ENCODE assay signal across 35 mouse cellular contexts in the genomic region with DNA sequence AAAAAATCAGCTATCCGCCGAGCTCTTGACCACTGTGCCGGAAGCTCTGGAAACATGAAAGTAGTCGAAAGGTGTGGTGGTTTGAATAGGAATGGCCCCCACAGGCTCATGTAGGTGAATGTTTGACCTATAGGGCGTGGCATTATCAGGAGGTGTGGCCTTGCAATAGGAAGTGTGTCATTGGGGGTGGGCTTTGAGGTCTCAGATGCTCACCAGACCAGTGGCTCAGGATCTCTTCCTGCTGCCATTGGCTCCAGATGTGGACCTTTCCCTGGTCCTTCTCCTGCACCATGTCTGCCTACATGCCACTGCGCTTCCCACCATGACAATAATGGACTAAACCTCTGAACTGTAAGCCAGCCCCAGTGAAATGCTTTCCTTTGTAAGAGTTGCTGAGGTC. TPM values are rescaled to one million over a fixed set of nuclear protein-coding genes. Genes with fewer than 3 reads are reported as not detected.
DNase-seq lines count a peak whose midpoint lies in the region; ATAC-seq and TF ChIP-seq lines count a peak whose summit lies in the region.
"Had no signal": no experiment of that assay in that cellular context is flagged by ENCODE, and none has a peak within 500 bp of the region (broad histone marks: within the 10 kb centered on the region; RNA-seq: fewer than 3 reads in every experiment).

No protein-coding gene starts in this region.

- no peak overlapping the region for H3K27ac ChIP-seq in ES-Bruce4 (ENCODE audit: insufficient read depth, low read length)
- no peak overlapping the region for H3K27ac ChIP-seq in liver, embryonic 12.5 days
- H3K27ac ChIP-seq: embryonic facial prominence, embryonic 12.5 days; embryonic facial prominence, embryonic 15.5 days; gastrocnemius, adult 2 months; heart, embryonic 10.5 days; heart, embryonic 13.5 days; hindbrain, embryonic 14.5 days; hindbrain, postnatal 0 days had no signal

- H3K27me3 ChIP-seq in megakaryocyte, embryonic 14.5 days (replicated peaks): no peaks in the 10 kb centered on the region
- no peaks in the 10 kb centered on the region for H3K27me3 ChIP-seq in ES-Bruce4 (ENCODE audit: control insufficient read depth, insufficient read depth, low read length, poor library complexity, severe bottlenecking)
- no peaks in the 10 kb centered on the region for H3K27me3 ChIP-seq in liver, embryonic 12.5 days (replicated peaks)
- H3K27me3 ChIP-seq: embryonic facial prominence, embryonic 12.5 days; embryonic facial prominence, embryonic 15.5 days; heart, embryonic 13.5 days had no signal

- H3K4me3 ChIP-seq in megakaryocyte, embryonic 14.5 days (replicated peaks): peak overlapping the region; percentile 20
- peak overlapping the region; percentile 77 for H3K4me3 ChIP-seq in ES-Bruce4 (ENCODE audit: low read depth, low read length)
- no peak overlapping the region for H3K4me3 ChIP-seq in liver, embryonic 12.5 days
- H3K4me3 ChIP-seq: embryonic facial prominence, embryonic 12.5 days; embryonic facial prominence, embryonic 15.5 days; gastrocnemius, adult 2 months; heart, embryonic 10.5 days; heart, embryonic 13.5 days had no signal

- H3K9me3 ChIP-seq in megakaryocyte, embryonic 14.5 days: no peaks in the 10 kb centered on the region
- no peaks in the 10 kb centered on the region for H3K9me3 ChIP-seq in ES-Bruce4 (replicated peaks; ENCODE audit: control insufficient read depth, insufficient read depth, low read length, poor library complexity, severe bottlenecking)
- no peaks in the 10 kb centered on the region for H3K9me3 ChIP-seq in liver, embryonic 12.5 days (replicated peaks)
- H3K9me3 ChIP-seq: embryonic facial prominence, embryonic 12.5 days; embryonic facial prominence, embryonic 15.5 days; heart, embryonic 10.5 days; heart, embryonic 13.5 days had no signal

- no peak for ATAC-seq in megakaryocyte, adult 5-6 weeks (ENCODE audit: poor library complexity, severe bottlenecking)
- ATAC-seq in liver, embryonic 12.5 days: no peak
- ATAC-seq: forebrain, embryonic 14.5 days; forebrain, postnatal 0 days; hindbrain, postnatal 0 days; intestine, postnatal 0 days had no signal

- H3K9ac ChIP-seq in ES-Bruce4 (ENCODE audit: low read depth, poor library complexity, severe bottlenecking): no peak overlapping the region
- no peak overlapping the region for H3K9ac ChIP-seq in liver, embryonic 12.5 days
- H3K9ac ChIP-seq: embryonic facial prominence, embryonic 12.5 days; embryonic facial prominence, embryonic 15.5 days; forebrain, postnatal 0 days; heart, embryonic 13.5 days; hindbrain, embryonic 14.5 days had no signal

- TF ChIP-seq CTCF in ES-Bruce4 (IDR thresholded peaks at IDR 0.05; ENCODE audit: low read depth, low read length): no peak

- TF ChIP-seq POLR2A in ES-Bruce4 (IDR thresholded peaks at IDR 0.05; ENCODE audit: insufficient read depth, low read length): peak; percentile 74

- peak; percentile 95 for DNase-seq in R1 (ENCODE audit: low read depth, low spot score)
- DNase-seq in right cerebral cortex, postnatal 4 days: no peak
- no peak for DNase-seq in cerebellum, postnatal 14 days
- DNase-seq: adrenal gland, adult 8-10 months; adrenal gland, postnatal 25 days; cerebellum, adult 18-20 months; cerebellum, adult 9-10 months; cerebellum, postnatal 25 days; forebrain, postnatal 0 days; gastrocnemius, adult 2 months; gastrocnemius, postnatal 14 days; heart, adult 18-20 months; heart, postnatal 14 days; heart, postnatal 4 days; kidney, adult 2 months had no signal

- no peak overlapping the region for H3K4me2 ChIP-seq in liver, embryonic 12.5 days
- H3K4me2 ChIP-seq: embryonic facial prominence, embryonic 12.5 days; embryonic facial prominence, embryonic 15.5 days; heart, embryonic 13.5 days; hindbrain, embryonic 14.5 days had no signal

- no peak for TF ChIP-seq EP300 in ES-Bruce4 (IDR thresholded peaks at IDR 0.05; ENCODE audit: insufficient read depth, low read depth, low read length)

- peaks cover 71% of the 10 kb centered on the region for H3K36me3 ChIP-seq in megakaryocyte, embryonic 14.5 days (replicated peaks; ENCODE audit: low read length)
- H3K36me3 ChIP-seq in ES-Bruce4 (ENCODE audit: control insufficient read depth, insufficient read depth, low read length, poor library complexity, severe bottlenecking): no peaks in the 10 kb centered on the region
- peaks cover 58% of the 10 kb centered on the region for H3K36me3 ChIP-seq in liver, embryonic 12.5 days
- H3K36me3 ChIP-seq: embryonic facial prominence, embryonic 12.5 days; embryonic facial prominence, embryonic 15.5 days; heart, embryonic 10.5 days; heart, embryonic 13.5 days had no signal

- H3K4me1 ChIP-seq in megakaryocyte, embryonic 14.5 days: peaks cover 89% of the 10 kb centered on the region
- peaks cover 1% of the 10 kb centered on the region for H3K4me1 ChIP-seq in ES-Bruce4 (ENCODE audit: control insufficient read depth, insufficient read depth, low read length)
- H3K4me1 ChIP-seq in liver, embryonic 12.5 days: peaks cover 53% of the 10 kb centered on the region
- H3K4me1 ChIP-seq: embryonic facial prominence, embryonic 15.5 days had no signal

- WGBS in liver, embryonic 12.5 days (ENCODE audit: insufficient replicate concordance): 87% methylated on average over 6 of the region's 6 CpGs

RNA-seq across cellular contexts. Expression of a gene that starts 4.2 kb away (rescaled TPM):
- polyA plus RNA-seq in megakaryocyte, embryonic 14.5 days (2012; ENCODE audit: insufficient read depth, low replicate concordance): 45.2 and 56.2 TPM in 2 replicates
- total RNA-seq in megakaryocyte, adult 5-6 weeks (2015): 2.6 and 6.2 TPM in 2 replicates
- total RNA-seq in megakaryocyte, adult 5-6 weeks (2017): 3.9 and 5.0 TPM in 2 replicates
- 3.5 and 4.4 TPM in 2 replicates for polyA plus RNA-seq in ES-Bruce4 (2011; ENCODE audit: insufficient read depth, insufficient read length, low read depth, missing spikeins)
- 23.2 and 25.6 TPM in 2 replicates for polyA plus RNA-seq in liver, embryonic 12.5 days (2016; fragmentation: Nextera tagmentation; extraction: Ambion mirVana)
- total RNA-seq: adrenal gland, postnatal 25 days; gastrocnemius, adult 2 months; gastrocnemius, postnatal 14 days had no signal
- polyA plus RNA-seq: C2C12; forebrain, embryonic 14.5 days; forebrain, postnatal 0 days; frontal cortex, adult 2 months; hindbrain, embryonic 14.5 days; hindbrain, postnatal 0 days; intestine, postnatal 0 days had no signal

RNA-seq across cellular contexts. Expression of a gene that starts 13.1 kb away (rescaled TPM):
- polyA plus RNA-seq in megakaryocyte, embryonic 14.5 days (2012; ENCODE audit: insufficient read depth, low replicate concordance): 0.10 TPM in 1 of 2 replicates, not detected in the other
- 0.23 and 0.56 TPM in 2 replicates for total RNA-seq in megakaryocyte, adult 5-6 weeks (2015)
- 0.16 and 0.26 TPM in 2 replicates for total RNA-seq in megakaryocyte, adult 5-6 weeks (2017)
- 0.24 TPM in 1 of 2 replicates, not detected in the other for polyA plus RNA-seq in ES-Bruce4 (2011; ENCODE audit: insufficient read depth, insufficient read length, low read depth, missing spikeins)
- polyA plus RNA-seq in liver, embryonic 12.5 days (2016; fragmentation: Nextera tagmentation; extraction: Ambion mirVana): 0.24 and 0.33 TPM in 2 replicates
- total RNA-seq: adrenal gland, adult 8-10 months; adrenal gland, postnatal 25 days; forebrain, postnatal 0 days; gastrocnemius, adult 2 months; gastrocnemius, postnatal 14 days; gastrocnemius, postnatal 4 days; heart, adult 18-20 months; heart, postnatal 14 days; heart, postnatal 4 days had no signal
- polyA plus RNA-seq: brain, embryonic 14.5 days; C2C12; forebrain, embryonic 11.5 days; forebrain, embryonic 14.5 days; forebrain, postnatal 0 days; heart, embryonic 10.5 days; heart, embryonic 13.5 days; heart, embryonic 16.5 days; hindbrain, embryonic 11.5 days had no signal

RNA-seq across cellular contexts. Expression of a gene that starts 46.8 kb away (rescaled TPM):
- polyA plus RNA-seq in megakaryocyte, embryonic 14.5 days (2012; ENCODE audit: insufficient read depth, low replicate concordance): not detected in 2 replicates
- not detected in 2 replicates for total RNA-seq in megakaryocyte, adult 5-6 weeks (2015)
- not detected in 2 replicates for total RNA-seq in megakaryocyte, adult 5-6 weeks (2017)
- polyA plus RNA-seq in ES-Bruce4 (2011; ENCODE audit: insufficient read depth, insufficient read length, low read depth, missing spikeins): not detected in 2 replicates
- 0.46 TPM in 1 of 2 replicates, not detected in the other for polyA plus RNA-seq in liver, embryonic 12.5 days (2016; fragmentation: Nextera tagmentation; extraction: Ambion mirVana)
- total RNA-seq: adrenal gland, adult 8-10 months; adrenal gland, postnatal 25 days; common myeloid progenitor, adult 5-6 weeks; forebrain, postnatal 0 days; gastrocnemius, adult 2 months; gastrocnemius, postnatal 14 days; gastrocnemius, postnatal 4 days; heart, adult 18-20 months; heart, postnatal 14 days; heart, postnatal 4 days; hindbrain, postnatal 0 days had no signal
- polyA plus RNA-seq: brain, embryonic 14.5 days; C2C12; embryonic facial prominence, embryonic 12.5 days; embryonic facial prominence, embryonic 15.5 days; forebrain, embryonic 11.5 days; forebrain, embryonic 14.5 days; forebrain, postnatal 0 days; frontal cortex, adult 2 months; heart, embryonic 13.5 days; heart, embryonic 16.5 days; hindbrain, embryonic 11.5 days; hindbrain, embryonic 14.5 days; hindbrain, postnatal 0 days had no signal
